Mouse (Mus musculus) frontal cortex, postnatal 36 days (tissue): Measurements from ENCODE around the gene Pawr.
"Not testable (repeated sequence)": the region's sequence is repeated elsewhere in the genome, so short reads cannot be mapped to it uniquely, and the experiment has no call there.

Source experiments
- DNase-seq, 2 experiments: peaks; one replicate each; pipeline ENCODE4 v3.0.0; 2022; ENCODE audit warnings: low spot score in 2 of 2

Gene Pawr

DNA sequence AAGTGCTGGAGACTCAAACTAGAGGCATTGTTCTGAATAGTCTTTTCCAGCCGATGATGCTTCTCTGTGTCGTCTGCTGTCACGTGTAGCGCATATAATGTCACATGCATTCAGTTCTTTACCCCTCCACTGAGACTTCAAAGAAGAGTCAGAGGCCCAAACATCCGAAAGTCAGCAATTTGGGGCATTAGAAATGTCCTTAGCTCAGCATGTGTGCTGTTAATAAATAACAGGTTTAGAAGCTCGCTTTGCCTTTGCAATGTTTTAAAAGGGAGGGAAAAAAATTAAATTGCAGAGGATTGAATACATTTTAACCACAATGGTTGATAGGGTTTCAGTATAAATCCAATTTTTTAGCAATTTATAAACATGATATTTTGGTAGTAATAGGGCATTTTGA, 18.1 kb upstream of the Pawr start:
- no peak for DNase-seq

DNA sequence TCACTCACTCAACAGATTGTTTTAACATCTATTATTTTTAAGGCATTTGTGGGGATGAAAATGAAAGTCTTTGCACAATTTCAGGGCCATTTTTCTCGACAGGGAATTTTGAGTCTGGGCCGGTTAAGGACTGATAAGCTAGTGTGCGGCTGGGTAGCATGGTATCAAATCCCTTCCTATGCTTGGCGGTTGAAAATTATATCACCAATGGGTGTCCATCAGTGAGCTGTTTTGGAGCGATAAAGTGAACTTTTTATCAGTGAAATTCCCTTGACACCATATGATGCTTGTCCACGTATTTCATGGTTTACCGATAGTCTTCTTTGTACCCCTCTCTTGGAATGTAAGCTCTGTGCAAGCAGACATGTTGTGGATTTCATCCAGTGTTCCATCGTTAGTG, 17.5 kb upstream of the Pawr start:
- no peak for DNase-seq

DNA sequence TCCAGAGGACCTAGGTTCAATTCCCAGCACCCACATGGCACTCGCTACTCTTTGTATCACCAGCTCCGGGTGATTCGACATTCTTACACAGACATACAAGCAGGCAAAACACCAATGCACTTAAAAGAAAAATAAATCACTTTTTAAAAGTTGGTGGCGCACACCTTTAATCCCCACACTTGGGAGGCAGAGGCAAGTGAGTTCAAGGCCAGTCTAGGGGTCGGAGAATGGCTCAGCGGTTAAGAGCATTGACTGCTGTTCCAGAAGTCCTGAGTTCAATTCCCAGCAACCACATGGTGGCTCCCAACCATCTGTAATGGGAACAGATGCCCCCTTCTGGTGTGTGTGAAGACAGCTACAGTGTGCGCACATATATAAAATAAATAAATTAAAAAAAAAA, 16.7 kb upstream of the Pawr start:
- no peak for DNase-seq

- DNase-seq = no peak
Measured at GRCm38 (mm10) chr10:108328356-108328755, 3.6 kb upstream of the Pawr start.

DNA sequence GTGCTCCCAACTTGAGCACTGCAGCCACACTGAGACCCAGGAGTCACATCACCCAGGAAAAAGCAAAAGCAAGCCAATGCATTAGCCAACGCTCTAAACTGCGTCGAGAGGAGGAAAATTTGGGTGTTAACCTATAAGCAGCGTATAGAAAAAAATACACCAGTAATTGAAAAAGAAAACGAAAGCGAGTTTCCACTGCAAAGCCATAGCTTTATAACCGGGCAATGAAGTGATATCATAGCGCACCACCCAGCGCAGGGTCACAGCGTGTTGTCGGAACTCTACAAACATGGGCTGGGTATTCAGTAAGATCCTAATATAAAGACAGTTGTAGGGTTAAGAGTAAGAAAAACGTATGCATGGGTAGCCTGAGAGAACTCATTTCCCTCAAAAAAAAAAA, 2.9 kb upstream of the Pawr start:
- DNase-seq = no peak

DNA sequence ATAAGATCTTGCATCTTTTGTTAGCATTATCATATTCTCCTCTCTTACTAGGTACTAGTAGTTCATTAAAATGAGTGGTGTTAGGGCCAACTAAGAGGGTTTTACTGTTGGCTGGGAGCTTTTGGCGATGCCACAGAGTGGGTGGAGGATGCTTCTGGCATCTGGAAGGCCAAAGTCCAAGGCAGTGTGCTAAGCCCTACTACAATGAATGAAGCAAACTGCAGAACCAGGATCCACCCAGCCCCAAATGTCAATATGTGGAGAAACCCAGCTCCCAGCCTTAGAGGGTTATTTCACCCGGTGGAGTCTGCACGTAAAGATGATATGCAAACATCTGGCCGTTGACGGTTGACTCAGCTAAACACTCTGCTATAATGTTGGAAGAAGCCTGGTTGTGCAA, 2.1 kb upstream of the Pawr start:
- DNase-seq = no peak

DNA sequence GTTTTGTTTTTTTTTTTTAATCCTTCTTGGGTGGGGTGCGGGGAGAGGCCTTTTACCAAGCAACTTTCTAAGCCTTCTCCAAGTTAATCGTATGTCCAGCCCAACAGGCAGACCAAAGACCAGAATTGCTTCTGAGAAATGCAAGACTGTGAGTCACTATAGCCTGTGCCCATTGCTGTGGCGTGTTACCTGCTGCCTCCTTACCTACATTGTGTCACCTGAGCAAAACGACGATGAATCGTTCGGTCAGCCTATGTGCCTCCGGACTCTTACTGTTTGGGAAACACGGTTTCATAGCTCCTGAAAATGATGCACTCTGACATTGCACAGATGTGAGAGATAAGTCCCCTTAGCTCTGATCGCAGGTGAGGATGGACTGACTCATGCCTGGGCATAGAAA, 957 bp upstream of the Pawr start:
- no peak for DNase-seq

GRCm38 (mm10) chr10:108332571-108333541, 935 bp downstream of the Pawr start:
- DNase-seq = peak; percentile 17 to 19

DNA sequence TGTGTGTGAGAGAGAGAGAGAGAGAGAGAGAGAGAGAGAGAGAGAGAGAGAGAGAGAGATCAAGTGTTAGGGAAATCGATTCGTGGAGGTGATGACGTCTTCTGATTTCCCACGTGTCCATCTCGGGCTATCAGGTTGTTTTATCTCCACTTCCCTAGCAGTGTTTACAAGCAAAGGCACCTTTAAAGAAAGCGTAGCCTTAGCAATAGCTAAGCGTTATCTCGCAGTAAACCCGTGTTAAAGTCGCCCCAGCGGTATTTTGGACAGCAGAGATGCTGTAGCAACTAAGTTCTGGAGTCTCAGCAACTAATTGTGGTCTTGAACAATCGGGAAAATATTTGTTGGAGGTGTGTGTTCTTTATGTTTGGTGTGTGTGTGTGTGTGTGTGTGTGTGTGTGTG, 1.7 kb downstream of the Pawr start:
- no peak for DNase-seq

DNA sequence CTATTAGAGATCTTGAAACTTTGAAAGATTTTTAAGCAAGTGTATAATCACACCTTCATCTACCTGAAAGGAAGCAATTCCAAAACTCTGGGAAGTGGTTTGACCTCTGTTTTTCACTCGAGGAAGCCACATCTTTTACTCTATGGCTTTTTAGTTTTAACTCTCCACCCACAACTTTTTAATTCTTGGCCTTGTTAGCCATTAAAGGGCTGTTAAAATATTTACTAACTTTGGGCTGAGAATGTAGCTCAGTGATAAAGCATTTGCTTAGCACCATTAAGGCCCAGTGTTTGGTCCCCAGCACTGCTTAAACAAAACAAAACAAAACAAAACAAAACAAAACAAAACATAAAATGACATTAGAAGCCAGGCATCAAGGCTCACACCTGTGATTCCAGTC, 2.2 kb downstream of the Pawr start:
- no peak for DNase-seq

- no peak for DNase-seq
Measured at GRCm38 (mm10) chr10:108335736-108336292, 3.9 kb downstream of the Pawr start.

- no peak for DNase-seq
Measured at GRCm38 (mm10) chr10:108336581-108336980, 4.7 kb downstream of the Pawr start.

DNA sequence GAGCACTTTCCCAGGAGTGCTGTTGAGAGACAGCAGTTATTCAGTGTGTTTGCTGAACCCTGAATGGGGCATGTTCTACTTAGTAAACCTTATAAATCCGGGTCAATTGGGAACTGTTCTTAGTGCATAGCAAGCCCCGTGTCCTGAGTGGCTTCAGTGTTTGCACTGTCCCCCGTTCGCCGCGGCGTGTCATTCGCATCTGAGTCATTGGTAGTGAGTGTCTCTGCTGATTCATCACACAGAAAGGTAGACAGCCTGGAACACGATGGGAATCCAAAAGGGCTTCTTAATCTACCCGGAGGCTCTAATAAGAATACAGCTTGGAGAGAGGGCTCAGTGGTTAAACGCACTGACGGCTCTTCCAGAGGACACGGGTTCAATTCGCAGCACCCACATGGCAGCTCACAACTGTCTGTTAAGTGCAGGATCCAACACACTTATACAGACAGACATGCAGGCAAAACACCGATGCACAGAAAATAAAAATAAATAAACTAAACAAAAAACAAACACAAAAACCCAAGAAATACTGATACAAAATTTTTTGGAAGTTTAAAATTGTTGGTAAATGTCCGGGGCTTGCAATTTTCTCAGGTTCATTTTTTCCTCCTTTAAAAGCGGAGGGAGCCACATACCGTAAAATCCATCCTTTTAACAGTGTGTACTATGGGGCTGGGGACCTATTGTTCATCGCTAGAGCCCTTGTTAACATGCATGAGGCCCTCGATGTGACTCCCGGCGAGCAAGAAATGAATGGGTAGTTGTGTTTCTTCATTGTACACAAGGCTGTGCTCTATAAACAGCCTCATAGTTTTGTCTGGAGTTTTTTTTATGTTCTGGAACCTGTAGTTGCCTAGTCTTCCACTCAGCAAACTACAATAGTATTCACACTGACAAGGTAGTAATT, 6.4 kb downstream of the Pawr start:
- DNase-seq = no peak

- DNase-seq = no peak
Measured at GRCm38 (mm10) chr10:108339118-108339517, 7.2 kb downstream of the Pawr start.

DNA sequence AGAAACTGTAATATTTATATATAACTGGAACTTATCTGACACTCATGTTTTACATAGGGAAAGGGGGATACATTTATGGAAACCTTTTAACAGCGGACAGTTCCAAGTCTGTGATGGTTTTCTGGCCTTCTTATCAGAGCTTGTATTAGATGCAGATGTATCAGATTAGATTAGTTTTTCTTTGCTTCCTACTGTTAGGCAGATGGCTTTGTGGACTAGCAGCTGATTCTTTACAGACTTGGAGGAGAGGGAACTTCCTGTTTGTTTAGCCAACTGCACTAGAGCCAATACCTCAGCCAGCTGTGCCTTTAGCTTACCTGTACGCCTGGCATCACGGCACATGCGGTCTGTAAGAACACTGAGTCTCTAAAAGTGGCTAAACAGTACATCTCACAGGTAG, 8.0 kb downstream of the Pawr start:
- no peak for DNase-seq

GRCm38 (mm10) chr10:108343734-108344133, 11.8 kb downstream of the Pawr start:
- DNase-seq = no peak

DNA sequence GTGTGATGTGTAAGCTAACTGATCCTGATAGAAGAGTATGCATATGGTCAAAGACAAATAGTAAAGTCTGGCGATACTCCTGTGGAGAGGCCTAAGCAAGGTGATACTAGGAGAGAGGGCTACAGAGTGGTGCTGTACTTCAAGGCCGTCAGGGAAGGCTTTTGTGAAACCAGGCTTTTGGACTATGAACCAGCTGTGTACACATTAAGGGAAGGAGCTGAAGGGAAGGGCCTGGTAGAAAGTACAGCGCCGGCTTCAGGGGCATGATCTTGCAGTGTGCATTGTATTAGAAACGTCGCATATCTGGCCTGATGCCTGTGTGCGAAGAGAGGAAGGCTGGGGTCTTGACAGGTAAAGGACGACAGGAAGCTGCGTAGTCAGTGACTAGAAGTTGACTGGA, 13.2 kb downstream of the Pawr start:
- no peak for DNase-seq

DNA sequence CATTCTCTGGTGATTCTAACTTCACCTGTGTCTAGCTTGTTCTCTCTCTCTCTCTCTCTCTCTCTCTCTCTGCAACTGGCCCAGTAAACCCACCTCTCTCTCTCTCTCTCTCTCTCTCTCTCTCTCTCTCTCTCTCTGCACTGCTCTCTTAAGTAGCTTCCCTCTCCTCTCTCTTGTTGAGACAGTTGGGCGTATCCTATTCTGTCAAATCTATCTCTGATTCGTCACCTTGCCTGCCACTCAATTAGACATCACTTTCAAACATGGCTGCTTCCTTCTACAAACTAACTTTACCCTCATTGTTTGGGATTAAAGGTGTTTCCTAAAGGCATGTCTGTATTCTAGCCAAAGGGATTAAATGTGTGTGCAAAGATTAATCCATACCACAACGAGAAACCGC, 14.4 kb downstream of the Pawr start:
- not testable (repeated sequence) for DNase-seq

GRCm38 (mm10) chr10:108350125-108351070, 18.5 kb downstream of the Pawr start:
- no peak for DNase-seq

- no peak for DNase-seq
Measured at GRCm38 (mm10) chr10:108352944-108353343, 21.0 kb downstream of the Pawr start.

DNA sequence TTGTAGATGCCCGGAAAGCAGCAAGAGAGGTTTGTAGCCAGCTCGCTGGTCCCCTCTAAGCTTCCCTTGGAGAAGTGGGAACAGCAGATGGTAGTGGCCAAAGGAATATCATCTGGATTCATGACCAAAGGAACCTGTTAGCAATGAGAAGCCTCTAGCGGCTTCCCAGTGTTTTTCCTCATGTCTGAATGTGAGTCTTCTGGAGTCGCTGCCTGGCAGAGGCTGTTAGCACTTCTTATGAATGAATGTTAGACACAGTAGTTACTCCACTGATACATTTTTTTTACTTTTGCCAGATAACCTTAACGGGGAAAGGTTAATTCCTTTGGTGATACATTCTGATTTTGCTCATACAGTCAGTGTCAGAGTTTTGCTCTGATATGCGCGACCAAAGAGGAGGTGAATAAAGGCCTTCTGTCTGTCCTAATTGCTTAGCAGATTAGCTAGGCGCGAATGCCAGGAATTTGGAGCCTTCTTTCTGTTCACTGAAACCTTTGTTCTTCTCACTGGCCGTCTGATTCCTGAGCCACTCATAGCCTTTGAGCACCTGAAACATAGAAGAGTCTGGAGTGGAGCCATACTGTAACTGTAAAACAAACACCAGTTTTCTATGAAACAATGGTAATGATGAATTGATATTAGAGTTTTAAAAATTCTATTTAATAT, 22.9 kb downstream of the Pawr start:
- DNase-seq = no peak
